Mouse (Mus musculus): Measurements from ENCODE around the gene Sesn3.

DNA sequence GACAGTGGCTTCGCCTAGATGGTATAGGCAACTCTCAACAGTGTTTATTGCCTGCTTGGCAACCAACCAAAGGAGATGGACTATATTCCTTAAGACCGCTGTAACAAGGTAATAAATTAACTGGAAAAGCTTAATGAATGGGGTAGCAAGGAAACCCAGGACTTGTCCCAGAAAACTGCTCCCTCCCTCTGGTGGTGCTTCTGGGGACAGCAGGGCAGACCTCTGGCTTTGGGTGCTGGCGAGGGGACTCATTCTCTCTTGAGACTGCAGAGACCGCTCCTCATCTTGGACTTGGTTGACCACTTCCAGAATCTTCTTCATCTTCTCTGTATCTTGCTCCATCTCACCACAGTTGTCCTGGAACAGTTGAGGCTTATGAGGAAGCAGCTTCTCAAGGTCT is 82.2 kb downstream of the Sesn3 start:
- TF ChIP-seq CTCF (conservative IDR thresholded peaks at IDR 0.05; ENCODE audit: low read length), result peak; percentile 36
- TF ChIP-seq NANOG (IDR thresholded peaks at IDR 0.05; ENCODE audit: borderline replicate concordance, low read length), result no peak
- TF ChIP-seq POU5F1 (IDR thresholded peaks at IDR 0.05; ENCODE audit: borderline replicate concordance, low read length), result no peak

All from E14TG2a.4 (cell line).